Mouse (Mus musculus) heart, embryonic 15.5 days (tissue): Measurements from ENCODE around the gene Ncor1. TPM values are rescaled to one million over a fixed set of nuclear protein-coding genes. Genes with fewer than 3 reads are reported as not detected.

Experiments used
- ATAC-seq: fragments of 200-750 bp; cut with Nextera tagmentation; replicated peaks from 2 replicates; pipeline ENCODE4 v1.8.0; 2017; ENCODE audit warnings: low read depth, moderate TSS enrichment; ENCODE audit not compliant: insufficient number of reproducible peaks, insufficient read depth, low FRiP score
- H3K27ac ChIP-seq: fragments of 300-500 bp; sonication (generic); 2 replicates; pipeline ENCODE4 v1.5.1; 2015; ENCODE audit warnings: mild to moderate bottlenecking, inconsistent platforms
- H3K27me3 ChIP-seq: fragments of 300-500 bp; sonication (generic); 2 replicates; pipeline ENCODE4 v1.6.1; 2015; ENCODE audit warnings: inconsistent platforms
- H3K36me3 ChIP-seq: fragments of 300-500 bp; sonication (generic); 2 replicates; pipeline ENCODE4 v1.6.1; 2015; ENCODE audit warnings: mild to moderate bottlenecking, inconsistent platforms
- H3K4me1 ChIP-seq: fragments of 300-500 bp; sonication (generic); replicated peaks from 2 replicates; pipeline ENCODE4 v1.6.1; 2015; ENCODE audit warnings: inconsistent platforms
- H3K4me2 ChIP-seq: fragments of 300-500 bp; sonication (generic); 2 replicates; pipeline ENCODE4 v1.6.1; 2015; ENCODE audit warnings: inconsistent platforms, mild to moderate bottlenecking, moderate library complexity
- H3K4me3 ChIP-seq: fragments of 300-500 bp; sonication (generic); 2 replicates; pipeline ENCODE4 v1.5.1; 2015; ENCODE audit warnings: mild to moderate bottlenecking, inconsistent platforms
- H3K9ac ChIP-seq: fragments of 300-500 bp; sonication (generic); 2 replicates; pipeline ENCODE4 v1.6.1; 2015; ENCODE audit warnings: mild to moderate bottlenecking, inconsistent platforms
- H3K9me3 ChIP-seq: fragments of 300-500 bp; sonication (generic); replicated peaks from 2 replicates; pipeline ENCODE4 v1.6.1; 2016; ENCODE audit warnings: inconsistent platforms
- WGBS: fragments of 180-500 bp; shearing (Covaris S2); methylation state at CpG from one replicate; pipeline ENCODE4 v1.1.7; 2015; ENCODE audit warnings: mixed read lengths; 5-methylcytosine and 5-hydroxymethylcytosine counted together
- polyA plus RNA-seq: library from polyadenylated mRNA; unstranded; fragments of >200 nt; fragmentation: Nextera tagmentation; extraction: Ambion mirVana; gene quantifications from 2 replicates; pipeline ENCODE4 v1.2.1, GENCODE M21; 2015

Ncor1 gene
- polyA plus RNA-seq, 1 experiment from 2014 or later = 112 TPM

DNA sequence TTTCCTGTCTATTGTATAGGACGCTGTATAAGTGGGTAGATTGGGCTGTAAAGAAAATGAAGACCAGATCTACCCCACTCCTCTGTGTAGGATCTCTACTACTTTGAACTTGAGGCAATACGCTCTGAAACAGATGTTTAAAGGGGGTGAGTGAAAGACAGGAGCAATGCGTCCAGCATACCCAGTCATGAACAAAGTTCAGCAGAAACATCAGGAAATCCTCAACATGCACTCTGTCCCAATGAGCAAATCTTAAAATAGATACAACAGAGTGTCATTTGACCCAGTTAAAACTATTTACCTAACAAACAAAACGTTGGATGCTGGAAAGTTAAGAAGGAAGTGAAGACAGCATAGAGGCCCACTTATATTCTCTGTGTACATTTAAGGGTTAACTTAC, 106.4 kb downstream of the Ncor1 start:
- Histone ChIP-seq H3K4me2 (no peak overlapping the region), H3K36me3 (peaks cover 72% of the 10 kb centered on the region), H3K4me1 (no peaks in the 10 kb centered on the region), H3K9me3 (no peaks in the 10 kb centered on the region), H3K9ac (no peak overlapping the region), H3K27me3 (no peaks in the 10 kb centered on the region), H3K4me3 (no peak overlapping the region), H3K27ac (no peak overlapping the region)
- ATAC-seq = no peak
- WGBS = 82% methylated on average over 4 of the region's 4 CpGs

DNA sequence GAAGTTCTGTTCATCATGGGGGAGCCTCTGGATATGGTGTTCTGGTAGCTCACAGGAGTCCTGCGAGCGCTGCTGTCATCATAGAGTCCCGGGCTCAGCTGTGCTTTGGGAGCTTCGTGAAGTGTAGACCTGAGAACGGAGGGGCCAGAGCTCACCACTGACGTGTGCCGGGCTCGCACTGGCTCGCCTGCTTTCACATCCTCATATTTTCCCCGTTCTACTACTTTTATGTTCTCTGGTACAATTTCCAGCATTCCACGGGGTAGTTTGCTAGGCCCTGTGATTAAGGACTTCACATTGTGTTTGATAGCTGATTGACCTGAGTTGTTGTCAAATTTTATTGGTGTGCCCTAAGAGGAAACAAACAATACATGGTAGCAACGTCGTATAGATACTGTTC, 115.3 kb downstream of the Ncor1 start:
- Histone ChIP-seq H3K4me3 (no peak overlapping the region), H3K9ac (no peak overlapping the region), H3K27ac (no peak overlapping the region), H3K4me2 (no peak overlapping the region), H3K27me3 (no peaks in the 10 kb centered on the region), H3K4me1 (no peaks in the 10 kb centered on the region), H3K36me3 (peaks cover 68% of the 10 kb centered on the region), H3K9me3 (no peaks in the 10 kb centered on the region)
- 93% methylated on average over 13 of the region's 13 CpGs for WGBS
- ATAC-seq = no peak

DNA sequence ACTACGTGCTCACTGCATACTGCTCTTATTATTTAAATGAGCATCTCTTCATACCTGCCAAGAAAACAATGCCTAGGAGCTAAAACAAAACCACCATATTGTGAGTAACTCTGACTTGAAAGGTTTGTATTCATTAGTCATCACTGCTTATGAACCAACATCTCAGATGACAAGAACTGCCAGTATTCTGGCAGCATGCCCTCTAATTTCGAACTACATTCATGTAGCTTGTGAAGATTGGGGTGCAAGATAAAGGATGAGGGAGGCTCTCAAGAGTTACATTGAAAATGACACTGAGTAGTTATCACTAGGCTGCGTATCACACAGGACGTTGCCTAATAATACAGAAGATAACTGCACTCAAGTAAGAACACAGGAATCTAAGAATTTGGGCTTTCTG, 126.1 kb downstream of the Ncor1 start:
- H3K9ac ChIP-seq = no peak overlapping the region
- H3K4me1 ChIP-seq = no peaks in the 10 kb centered on the region
- no peaks in the 10 kb centered on the region for H3K9me3 ChIP-seq
- ATAC-seq = no peak
- no peaks in the 10 kb centered on the region for H3K27me3 ChIP-seq
- 80% methylated on average over 4 of the region's 4 CpGs for WGBS
- H3K4me2 ChIP-seq = no peak overlapping the region
- H3K27ac ChIP-seq = no peak overlapping the region
- peaks cover 91% of the 10 kb centered on the region for H3K36me3 ChIP-seq
- no peak overlapping the region for H3K4me3 ChIP-seq

DNA sequence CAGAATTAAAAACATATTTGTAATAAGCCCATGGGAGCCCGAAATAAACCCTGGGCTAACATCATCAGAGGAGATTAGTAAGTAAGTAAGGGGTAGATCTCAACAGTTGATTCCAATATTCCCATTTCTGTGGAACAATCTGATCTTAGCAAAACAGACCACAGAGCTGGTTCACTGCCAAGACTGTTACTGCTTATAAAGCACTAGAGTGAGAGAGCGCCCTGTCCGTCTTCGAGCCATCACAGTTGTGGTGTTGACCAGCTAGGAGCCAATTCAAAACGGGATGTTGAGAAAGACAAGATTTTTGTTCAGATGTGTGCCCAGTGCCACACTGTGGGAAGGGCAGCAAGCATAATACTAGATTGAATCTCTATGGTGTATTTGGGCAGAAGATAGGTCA, 127.2 kb downstream of the Ncor1 start:
- no peak for ATAC-seq

DNA sequence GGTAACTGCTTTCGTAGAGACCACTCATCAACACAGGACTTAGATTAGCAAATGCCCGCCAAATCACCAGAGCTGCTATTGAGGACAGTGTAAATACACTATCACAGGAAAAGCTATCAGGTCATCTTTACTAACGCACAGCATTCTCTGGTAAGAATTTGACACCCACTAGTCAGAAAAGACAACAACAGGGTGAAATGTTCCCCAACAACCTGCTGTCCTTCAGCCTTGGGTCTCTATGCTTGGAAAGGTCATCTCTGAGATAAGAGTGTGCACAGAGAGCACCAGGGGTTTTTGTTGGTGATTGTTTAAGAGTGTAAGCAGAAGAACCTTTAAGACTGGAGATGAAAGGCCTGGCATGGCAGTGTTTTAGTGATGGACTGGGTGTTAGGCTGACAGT, 134.7 kb downstream of the Ncor1 start:
- ATAC-seq = no peak
- H3K36me3 ChIP-seq = peaks cover 89% of the 10 kb centered on the region
- H3K9me3 ChIP-seq = no peaks in the 10 kb centered on the region
- no peak overlapping the region for H3K9ac ChIP-seq
- no peaks in the 10 kb centered on the region for H3K27me3 ChIP-seq
- no peaks in the 10 kb centered on the region for H3K4me1 ChIP-seq
- H3K4me2 ChIP-seq = no peak overlapping the region
- WGBS = 48% methylated on average over 3 of the region's 3 CpGs
- no peak overlapping the region for H3K27ac ChIP-seq
- no peak overlapping the region for H3K4me3 ChIP-seq

More for the DNA sequence above, 127.2 kb downstream of the Ncor1 start:
- no peak overlapping the region for H3K4me3 ChIP-seq
- H3K4me2 ChIP-seq = no peak overlapping the region
- no peaks in the 10 kb centered on the region for H3K27me3 ChIP-seq
- WGBS = 81% methylated on average over 5 of the region's 5 CpGs
- H3K36me3 ChIP-seq = peaks cover 92% of the 10 kb centered on the region
- no peak overlapping the region for H3K9ac ChIP-seq
- H3K27ac ChIP-seq = no peak overlapping the region
- H3K9me3 ChIP-seq = no peaks in the 10 kb centered on the region
- no peaks in the 10 kb centered on the region for H3K4me1 ChIP-seq

DNA sequence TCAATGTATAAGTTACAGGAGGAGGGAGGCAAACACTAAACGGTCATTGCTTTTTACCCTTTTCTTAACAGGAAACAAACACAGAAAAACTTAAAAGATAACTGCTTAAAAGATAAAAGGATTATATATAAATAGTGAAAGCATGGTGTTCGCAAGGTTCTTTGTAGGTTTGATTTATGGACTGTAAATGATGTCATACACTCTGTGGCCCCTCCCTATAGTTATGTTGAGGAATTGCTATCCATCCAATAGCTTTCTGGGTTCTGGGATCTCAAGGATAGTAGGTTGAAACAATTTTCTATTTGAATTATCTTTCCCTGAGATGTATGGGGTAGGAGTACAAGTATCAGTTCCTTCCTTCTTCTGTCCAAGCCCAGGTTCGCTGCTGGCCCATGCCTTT, 138.2 kb downstream of the Ncor1 start:
- Histone ChIP-seq H3K4me3 (no peak overlapping the region), H3K27me3 (no peaks in the 10 kb centered on the region), H3K9me3 (no peaks in the 10 kb centered on the region), H3K27ac (no peak overlapping the region), H3K36me3 (peaks cover 90% of the 10 kb centered on the region), H3K4me1 (no peaks in the 10 kb centered on the region), H3K4me2 (no peak overlapping the region), H3K9ac (no peak overlapping the region)
- 82% methylated on average over 3 of the region's 3 CpGs for WGBS
- ATAC-seq = no peak

DNA sequence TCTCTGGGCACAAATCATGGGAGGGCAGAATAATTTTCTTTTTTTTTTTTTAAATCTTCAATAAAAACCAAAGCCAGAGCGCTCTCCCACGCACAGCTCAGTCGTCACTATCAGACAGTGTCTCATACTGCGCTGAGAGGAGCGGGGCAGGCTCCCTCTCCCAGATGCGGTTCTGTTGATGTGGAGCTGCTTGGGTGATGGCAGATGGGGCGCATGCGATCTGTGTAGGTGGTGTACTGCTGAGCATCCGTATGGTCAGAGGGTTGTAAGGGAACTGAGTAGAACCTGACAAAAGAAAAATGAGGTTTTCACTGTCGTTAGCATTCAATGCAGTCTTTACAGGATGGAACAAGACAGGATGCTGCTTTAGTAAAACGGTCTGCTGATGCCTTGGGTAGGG, 140.6 kb downstream of the Ncor1 start:
- Histone ChIP-seq H3K4me1 (no peaks in the 10 kb centered on the region), H3K27ac (no peak overlapping the region), H3K4me2 (no peak overlapping the region), H3K27me3 (no peaks in the 10 kb centered on the region), H3K9ac (no peak overlapping the region), H3K9me3 (no peaks in the 10 kb centered on the region), H3K4me3 (no peak overlapping the region), H3K36me3 (peaks cover 93% of the 10 kb centered on the region)
- WGBS = 81% methylated on average over 11 of the region's 11 CpGs
- ATAC-seq = no peak

DNA sequence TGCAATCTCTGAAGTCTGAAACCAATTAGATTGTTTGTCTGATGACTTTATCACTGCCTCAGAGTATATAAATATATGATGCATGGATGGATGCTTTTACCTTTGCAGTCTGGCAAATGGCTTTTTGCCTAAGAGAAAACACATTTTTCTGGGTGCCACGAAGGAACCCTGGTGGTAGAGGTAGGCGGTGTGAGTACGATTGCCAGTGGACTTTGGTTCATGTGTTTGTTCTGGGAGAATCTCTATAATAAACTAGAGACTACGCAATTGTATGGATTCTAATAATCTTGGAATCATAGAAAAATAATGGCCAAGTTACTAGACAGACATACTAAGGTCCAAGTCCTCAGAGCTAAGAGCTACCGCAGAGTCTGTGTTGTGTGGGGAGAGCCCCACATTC, 143.4 kb downstream of the Ncor1 start:
- Histone ChIP-seq H3K27ac (no peak overlapping the region), H3K9ac (no peak overlapping the region), H3K4me2 (no peak overlapping the region), H3K36me3 (peaks cover 74% of the 10 kb centered on the region), H3K4me1 (no peaks in the 10 kb centered on the region), H3K9me3 (no peaks in the 10 kb centered on the region), H3K4me3 (no peak overlapping the region), H3K27me3 (no peaks in the 10 kb centered on the region)
- WGBS = 93% methylated on average over 5 of the region's 5 CpGs
- ATAC-seq = no peak

DNA sequence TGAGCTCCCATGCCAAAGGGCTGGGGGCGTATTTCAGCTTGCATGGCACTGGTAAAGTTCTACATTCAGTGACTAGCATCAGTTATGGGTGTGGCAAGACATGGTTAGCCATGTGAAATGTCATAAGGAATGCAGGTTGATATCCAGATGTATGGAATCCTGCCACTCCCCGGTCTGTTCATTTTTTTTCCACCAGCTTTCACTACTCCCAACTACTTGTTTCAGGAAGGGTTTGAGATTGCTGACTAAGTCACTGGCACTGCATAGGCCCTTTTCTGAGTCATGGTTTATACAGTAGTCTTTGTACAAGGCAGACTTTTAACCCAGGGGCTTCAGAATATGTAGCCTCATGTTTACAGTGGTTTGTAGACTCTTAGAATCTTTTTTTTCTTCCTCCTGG, 149.0 kb downstream of the Ncor1 start:
- H3K4me2 ChIP-seq = no peak overlapping the region
- ATAC-seq = no peak
- no peak overlapping the region for H3K27ac ChIP-seq
- WGBS = 89% methylated on average over 2 of the region's 2 CpGs
- H3K27me3 ChIP-seq = no peaks in the 10 kb centered on the region
- no peak overlapping the region for H3K4me3 ChIP-seq
- no peak overlapping the region for H3K9ac ChIP-seq
- H3K9me3 ChIP-seq = no peaks in the 10 kb centered on the region
- no peaks in the 10 kb centered on the region for H3K4me1 ChIP-seq
- peaks cover 42% of the 10 kb centered on the region for H3K36me3 ChIP-seq

DNA sequence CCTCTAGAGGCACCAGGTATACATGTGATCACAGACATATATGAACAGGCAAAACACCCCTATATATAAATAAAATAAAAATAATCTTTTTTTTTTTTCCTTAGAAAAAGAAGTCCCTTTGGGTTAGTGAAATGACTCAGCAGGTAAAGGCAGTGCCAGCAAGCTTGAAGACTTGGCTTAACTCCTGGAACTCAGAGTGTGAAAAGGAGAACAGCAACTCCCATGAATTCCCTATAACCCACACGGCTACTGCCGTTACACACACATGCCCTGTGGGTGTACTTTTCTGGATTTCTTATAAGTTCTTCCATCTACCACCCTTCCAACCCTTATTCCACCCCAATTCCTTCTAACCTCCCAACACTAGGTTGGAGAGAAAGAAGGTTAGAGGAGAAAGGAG, 152.5 kb downstream of the Ncor1 start:
- Histone ChIP-seq H3K4me1 (no peaks in the 10 kb centered on the region), H3K36me3 (peaks cover 22% of the 10 kb centered on the region; the same call in 1 of the 2 replicates), H3K27me3 (no peaks in the 10 kb centered on the region), H3K27ac (no peak overlapping the region), H3K9me3 (no peaks in the 10 kb centered on the region), H3K9ac (no peak overlapping the region), H3K4me2 (no peak overlapping the region), H3K4me3 (no peak overlapping the region)
- no peak for ATAC-seq
- 86% methylated on average over 2 of the region's 2 CpGs for WGBS

DNA sequence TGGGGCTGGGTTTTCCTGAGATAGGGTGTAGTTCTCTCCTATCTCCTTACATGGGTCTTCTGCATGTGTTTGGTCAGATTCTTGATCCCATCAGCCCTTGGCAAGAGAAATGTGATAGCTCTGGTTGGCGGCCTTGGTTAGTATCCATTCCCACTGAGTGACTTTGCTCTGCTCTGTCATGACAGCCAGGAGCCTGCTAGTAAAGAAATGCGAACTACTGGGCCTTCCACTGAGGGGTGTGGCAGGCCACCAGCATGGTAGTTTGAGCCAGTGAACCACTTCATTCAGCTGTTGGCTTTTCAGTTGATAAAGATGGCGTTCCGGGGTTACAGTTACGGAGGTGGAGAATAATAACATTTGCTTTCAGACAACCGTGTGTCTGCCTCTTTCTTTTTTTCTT, 159.5 kb downstream of the Ncor1 start:
- no peak overlapping the region for H3K9ac ChIP-seq
- H3K4me2 ChIP-seq = no peak overlapping the region
- ATAC-seq = no peak
- 0 out of 2 replicates have a peak, but pooled peaks cover 12% of the 10 kb centered on the region for H3K36me3 ChIP-seq
- H3K9me3 ChIP-seq = no peaks in the 10 kb centered on the region
- WGBS = 83% methylated on average over 6 of the region's 6 CpGs
- H3K27me3 ChIP-seq = no peaks in the 10 kb centered on the region
- H3K4me3 ChIP-seq = no peak overlapping the region
- no peak overlapping the region for H3K27ac ChIP-seq
- no peaks in the 10 kb centered on the region for H3K4me1 ChIP-seq

DNA sequence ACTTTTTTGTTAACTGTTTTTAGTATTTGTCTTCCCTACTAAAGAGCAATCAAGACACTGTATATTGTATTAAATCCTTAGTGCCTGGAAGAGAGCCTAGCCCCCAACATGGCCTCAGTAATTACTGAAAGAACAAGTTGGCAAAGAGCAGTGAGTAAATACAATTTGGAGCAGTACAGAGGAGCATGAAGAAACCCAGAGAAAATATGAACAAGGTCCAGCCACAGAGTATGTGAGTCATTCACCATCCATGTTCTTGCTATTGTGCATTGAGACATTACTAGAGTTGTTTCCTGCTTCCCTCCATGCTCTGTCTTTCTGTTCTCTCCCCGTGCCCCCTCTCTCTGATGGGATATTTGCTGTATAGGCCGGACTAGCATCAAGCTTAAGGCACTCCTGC, 164.2 kb downstream of the Ncor1 start:
- ATAC-seq = no peak
- Histone ChIP-seq H3K4me3 (no peak overlapping the region), H3K4me2 (no peak overlapping the region), H3K27me3 (no peaks in the 10 kb centered on the region), H3K9ac (no peak overlapping the region), H3K36me3 (peaks cover 17% of the 10 kb centered on the region; the same call in 1 of the 2 replicates), H3K9me3 (no peaks in the 10 kb centered on the region), H3K27ac (no peak overlapping the region), H3K4me1 (no peaks in the 10 kb centered on the region)
- WGBS = 90% methylated on average over 2 of the region's 2 CpGs
